Mouse (Mus musculus) heart, postnatal 0 days (tissue): ENCODE results near the gene Tsen2. TPM values are rescaled to one million over a fixed set of nuclear protein-coding genes. Genes with fewer than 3 reads are reported as not detected.

ENCODE experiments used
- ATAC-seq: fragments of 200-750 bp; cut with Nextera tagmentation; 2 replicates; pipeline ENCODE4 v1.8.0; 2017; ENCODE audit warnings: low read depth, moderate number of reproducible peaks, moderate library complexity; ENCODE audit not compliant: insufficient read depth
- DNase-seq: peaks from one replicate; pipeline ENCODE4 v3.0.0-alpha.2; 2016; ENCODE audit warnings: low spot score
- H3K27ac ChIP-seq: fragments of 300-500 bp; sonication (generic); 2 replicates; pipeline ENCODE4 v1.5.1; 2014; ENCODE audit warnings: low read depth, mild to moderate bottlenecking
- H3K27me3 ChIP-seq: fragments of 300-500 bp; sonication (generic); 2 replicates; pipeline ENCODE4 v1.6.1; 2014; ENCODE audit warnings: low read length, mixed read lengths; ENCODE audit not compliant: control insufficient read depth, insufficient read depth
- H3K36me3 ChIP-seq: fragments of 300-500 bp; sonication (generic); replicated peaks from 2 replicates; pipeline ENCODE4 v1.6.1; 2014; ENCODE audit warnings: low read length, mixed read lengths; ENCODE audit not compliant: control insufficient read depth, insufficient read depth
- H3K4me1 ChIP-seq: fragments of 300-500 bp; sonication (generic); 2 replicates; pipeline ENCODE4 v1.6.1; 2014; ENCODE audit warnings: antibody characterized with exemption; ENCODE audit not compliant: control insufficient read depth, insufficient read depth
- H3K4me2 ChIP-seq: fragments of 300-500 bp; sonication (generic); 2 replicates; pipeline ENCODE4 v1.6.1; 2014; ENCODE audit warnings: low read depth, mild to moderate bottlenecking, low read length, moderate library complexity
- H3K4me3 ChIP-seq: fragments of 300-500 bp; sonication (generic); 2 replicates; pipeline ENCODE4 v1.5.1; 2014; ENCODE audit warnings: low read depth, low read length
- H3K9ac ChIP-seq: fragments of 300-500 bp; sonication (generic); replicated peaks from 2 replicates; pipeline ENCODE4 v1.6.1; 2014; ENCODE audit warnings: low read depth, low read length, mixed read lengths
- H3K9me3 ChIP-seq: fragments of 300-500 bp; sonication (generic); replicated peaks from 2 replicates; pipeline ENCODE4 v1.6.1; 2016; ENCODE audit warnings: low read length; ENCODE audit not compliant: control insufficient read depth
- CTCF ChIP-seq: IDR thresholded peaks from 2 replicates; pipeline ENCODE4 v1.5.1; 2016; ENCODE audit warnings: antibody characterized with exemption, control low read depth, low read depth
- EP300 ChIP-seq: IDR thresholded peaks from 2 replicates; pipeline ENCODE4 v1.6.1; 2016; ENCODE audit warnings: antibody characterized with exemption, low read depth
- WGBS: fragments of 180-500 bp; shearing (Covaris S2); extraction: QIAGEN DNeasy Blood & Tissue Kit; methylation state at CpG from one replicate; pipeline ENCODE4 v1.1.7; 2014; 5-methylcytosine and 5-hydroxymethylcytosine counted together
- polyA plus RNA-seq: library from polyadenylated mRNA; unstranded; fragments of >200 nt; fragmentation: Nextera tagmentation; extraction: Ambion mirVana; gene quantifications from 2 replicates; pipeline ENCODE4 v1.2.1, GENCODE M21; 2015
- total RNA-seq: library from RNA; depleted of rRNA; stranded (reverse); fragments of >200 nt; gene quantifications from 2 replicates; pipeline ENCODE4 v1.2.3, GENCODE M21; 2014; ENCODE audit warnings: low replicate concordance

Tsen2 gene
- total and polyA plus RNA-seq, 2 experiments from 2014 or later: 6.0 to 12.6 TPM

DNA sequence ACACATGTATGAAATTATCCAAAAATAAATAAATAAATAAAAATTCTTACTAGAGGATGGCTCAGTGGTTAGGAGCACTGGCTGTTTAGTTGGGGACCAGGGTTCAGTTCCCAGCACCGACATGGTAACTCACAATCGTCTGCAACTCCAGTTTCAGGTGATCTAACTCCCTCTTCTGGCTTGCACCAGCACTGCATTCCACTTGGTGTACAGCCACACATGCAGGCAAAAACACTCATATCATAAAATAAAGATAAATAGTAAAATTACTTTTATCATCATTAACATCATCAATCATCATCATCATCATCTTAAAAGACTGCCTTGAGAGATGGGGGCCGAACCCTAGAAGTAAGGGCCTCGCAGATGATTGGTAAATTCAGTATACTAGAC lies 56.9 kb downstream of the Tsen2 start:
- ATAC-seq (no peak), DNase-seq (no peak)
- H3K27me3 ChIP-seq: no peaks in the 10 kb centered on the region
- no peaks in the 10 kb centered on the region for H3K9me3 ChIP-seq
- no peak overlapping the region for H3K9ac ChIP-seq
- H3K4me1 ChIP-seq: peaks cover 8% of the 10 kb centered on the region; the same call in 1 of the 2 replicates
- no peak overlapping the region for H3K27ac ChIP-seq
- TF ChIP-seq CTCF (no peak), EP300 (no peak)
- H3K36me3 ChIP-seq: no peaks in the 10 kb centered on the region
- WGBS: 60% methylated on average over 4 of the region's 4 CpGs
- peak overlapping the region; percentile 93 for H3K4me3 ChIP-seq
- peak overlapping the region; percentile 74 for H3K4me2 ChIP-seq

DNA sequence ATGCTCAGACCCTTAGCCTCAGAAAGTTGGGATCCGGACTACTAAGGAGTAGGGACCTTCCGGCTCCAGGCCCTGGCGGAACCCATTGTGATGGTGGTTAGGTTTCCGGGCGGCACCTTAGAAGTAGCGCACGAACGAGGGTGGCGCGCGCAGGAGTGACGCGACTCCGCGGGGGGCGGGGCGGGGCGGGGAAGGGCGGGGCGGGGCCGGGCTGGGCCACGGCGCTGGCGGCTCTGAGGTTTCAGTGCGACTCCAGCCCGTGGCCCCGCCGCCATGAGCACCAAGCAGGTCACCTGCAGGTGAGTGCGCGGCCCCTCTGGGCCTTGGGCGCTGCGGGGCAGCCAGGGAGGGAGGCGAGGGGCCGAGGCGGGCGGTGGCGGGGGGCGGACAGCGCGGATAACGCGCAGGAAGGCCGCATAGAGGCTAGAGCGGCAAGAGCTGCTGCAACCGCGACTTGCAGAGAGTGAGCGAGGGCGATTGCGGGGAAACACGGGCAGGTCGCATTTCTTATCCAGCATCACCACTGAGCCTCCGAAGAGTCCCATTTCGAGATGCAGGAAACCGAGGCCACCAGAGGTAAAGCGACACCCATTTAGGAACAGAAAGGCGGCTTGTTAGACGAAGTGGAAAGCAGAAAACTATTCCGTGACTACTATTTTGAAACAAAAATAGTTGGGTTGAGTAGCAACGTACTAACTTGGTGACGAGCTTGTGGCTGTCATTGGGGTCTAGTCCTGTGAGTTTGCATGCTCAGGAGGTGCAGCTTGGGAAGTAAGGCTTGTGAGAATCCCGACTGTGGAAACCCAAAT lies 57.5 kb downstream of the Tsen2 start, which contains the start of gene Mkrn2:
Gene Mkrn2, plus strand, starts transcription at position 188 of the 809 bp plus-strand sequence.
- H3K36me3 ChIP-seq: no peaks in the 10 kb centered on the region
- TF ChIP-seq CTCF: no peak
- TF ChIP-seq EP300: no peak
- peak within 1 kb of the TSS; percentile 89 for H3K27ac ChIP-seq
- peak; percentile 94 for ATAC-seq
- no peaks in the 10 kb centered on the region for H3K9me3 ChIP-seq
- H3K27me3 ChIP-seq: no peaks in the 10 kb centered on the region
- H3K4me1 ChIP-seq: peaks cover 8% of the 10 kb centered on the region; the same call in 1 of the 2 replicates
- H3K4me3 ChIP-seq: peak within 1 kb of the TSS; percentile 93
- peak; percentile 71 for DNase-seq
- H3K4me2 ChIP-seq: peak within 1 kb of the TSS; percentile 74
- WGBS: under 1% methylated on average over 58 of the region's 61 CpGs
- peak within 1 kb of the TSS; percentile 88 for H3K9ac ChIP-seq

DNA sequence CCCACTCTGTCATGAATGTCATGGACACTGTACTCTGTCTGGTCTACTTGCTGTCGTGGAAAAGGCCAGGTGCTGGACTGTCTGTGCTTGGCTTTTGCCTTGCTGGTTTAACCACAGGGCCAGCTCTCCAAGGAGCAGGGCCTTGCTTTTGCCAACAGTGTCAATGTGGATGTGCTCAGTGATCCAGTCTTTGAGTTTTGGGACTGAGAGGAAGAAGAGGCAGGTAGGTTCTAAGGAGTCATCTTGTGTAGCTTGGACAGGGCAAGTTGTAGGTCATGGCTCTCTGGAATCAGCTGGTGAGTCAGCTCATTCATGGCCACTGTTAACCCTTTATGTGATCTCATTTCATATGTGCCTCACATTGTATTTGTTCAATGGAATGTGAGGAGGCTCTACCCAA lies 62.0 kb downstream of the Tsen2 start:
- Histone ChIP-seq H3K9ac (no peak overlapping the region), H3K27ac (no peak overlapping the region), H3K4me2 (no peak overlapping the region), H3K36me3 (peaks cover 19% of the 10 kb centered on the region), H3K4me1 (peaks cover 8% of the 10 kb centered on the region; the same call in 1 of the 2 replicates), H3K27me3 (no peaks in the 10 kb centered on the region), H3K4me3 (no peak overlapping the region), H3K9me3 (no peaks in the 10 kb centered on the region)
- DNase-seq (no peak), ATAC-seq (no peak)
- TF ChIP-seq EP300 (no peak), CTCF (no peak)
- WGBS: 82% methylated on average over 1 of the region's 1 CpGs

DNA sequence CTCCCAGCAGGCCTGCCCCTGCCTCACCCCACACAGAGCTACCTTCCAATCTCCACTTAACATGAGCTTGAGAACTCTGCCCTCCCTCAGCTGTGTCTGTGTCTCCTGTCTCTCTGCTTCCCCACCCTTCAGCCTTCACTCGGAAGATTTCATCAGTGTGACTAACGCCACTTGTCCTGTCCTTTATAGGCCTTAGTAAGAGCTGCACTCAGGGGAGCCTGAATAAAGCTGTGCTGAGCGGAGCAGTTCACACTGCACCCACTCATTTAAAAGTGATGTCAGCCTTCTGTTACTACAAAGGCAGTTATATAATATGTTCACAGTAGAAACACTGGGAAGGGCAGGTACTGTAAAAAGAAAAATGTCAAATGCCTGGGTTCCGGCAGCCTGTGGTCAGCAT lies 63.0 kb downstream of the Tsen2 start:
- Histone ChIP-seq H3K4me2 (no peak overlapping the region), H3K4me1 (peaks cover 6% of the 10 kb centered on the region; the same call in 1 of the 2 replicates), H3K27me3 (no peaks in the 10 kb centered on the region), H3K4me3 (no peak overlapping the region), H3K36me3 (peaks cover 27% of the 10 kb centered on the region), H3K9ac (no peak overlapping the region), H3K27ac (no peak overlapping the region), H3K9me3 (no peaks in the 10 kb centered on the region)
- no peak for TF ChIP-seq EP300
- TF ChIP-seq CTCF: no peak
- WGBS: 64% methylated on average over 4 of the region's 4 CpGs
- DNase-seq (no peak), ATAC-seq (no peak)

DNA sequence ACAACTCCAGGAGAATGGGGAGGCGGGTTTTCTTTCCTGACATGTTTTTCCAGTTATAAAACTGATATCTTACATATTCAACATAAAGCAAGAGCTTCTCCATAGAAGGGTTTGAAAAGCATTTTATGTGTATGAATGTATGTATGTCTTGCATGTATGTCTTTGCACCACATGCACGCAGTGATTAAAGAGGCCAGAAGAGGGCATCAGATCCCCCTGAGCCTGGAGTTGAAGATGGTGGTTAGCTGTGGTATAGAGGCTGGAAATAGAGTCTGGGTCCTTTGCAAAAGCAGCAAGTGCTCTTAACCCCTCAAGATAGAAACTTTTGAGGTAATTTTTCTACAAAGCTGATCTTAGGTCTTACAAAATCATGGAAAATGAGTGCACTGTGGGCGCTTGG lies 64.7 kb downstream of the Tsen2 start:
- Histone ChIP-seq H3K9ac (no peak overlapping the region), H3K4me3 (no peak overlapping the region), H3K27me3 (no peaks in the 10 kb centered on the region), H3K4me1 (no peaks in the 10 kb centered on the region), H3K9me3 (no peaks in the 10 kb centered on the region), H3K4me2 (no peak overlapping the region), H3K36me3 (peaks cover 40% of the 10 kb centered on the region), H3K27ac (no peak overlapping the region)
- no peak for DNase-seq
- ATAC-seq: no peak
- WGBS: 72% methylated on average over 3 of the region's 3 CpGs
- TF ChIP-seq EP300 (no peak), CTCF (peak; percentile 52)
